9 mouse cellular contexts compared by ENCODE assay signal in the genomic region with DNA sequence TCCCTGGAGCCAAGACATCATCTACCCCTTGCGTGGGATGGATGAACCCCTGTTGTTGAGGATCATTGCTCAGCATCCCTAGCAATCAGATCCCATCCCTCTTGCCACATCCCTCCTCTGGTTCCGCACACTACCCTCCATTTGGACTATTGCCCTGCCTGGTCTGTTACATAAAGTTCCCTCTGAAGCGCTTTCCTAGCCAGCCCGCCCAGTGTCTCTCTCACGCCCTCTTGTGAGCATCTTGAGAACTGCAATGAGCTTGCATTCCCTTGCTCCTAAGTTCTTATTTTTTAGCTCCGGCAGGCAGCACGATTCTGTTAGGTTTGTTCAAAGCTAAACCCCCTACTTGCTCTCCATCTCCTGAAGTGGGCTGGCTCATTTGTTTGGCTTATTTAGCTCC. TPM values are rescaled to one million over a fixed set of nuclear protein-coding genes. Genes with fewer than 3 reads are reported as not detected.
DNase-seq lines count a peak whose midpoint lies in the region; ATAC-seq and TF ChIP-seq lines count a peak whose summit lies in the region.
"Had no signal": no experiment of that assay in that cellular context is flagged by ENCODE, and none has a peak within 500 bp of the region (broad histone marks: within the 10 kb centered on the region; RNA-seq: fewer than 3 reads in every experiment).

No protein-coding gene starts in this region.

- DNase-seq in hindbrain, embryonic 10.5 days (ENCODE audit: low spot score), result peak; percentile 60
- peak; percentile 72 for DNase-seq in adrenal gland, postnatal 14 days
- peak; percentile 42 for DNase-seq in embryo, embryonic 9.5 days (ENCODE audit: extremely low spot score)
- DNase-seq in kidney, postnatal 4 days, result peak; percentile 75 to 78
- DNase-seq in lung, embryonic 14.5 days, result peak; percentile 63
- DNase-seq in gastrocnemius, postnatal 4 days (ENCODE audit: low spot score in 2 of 2), result no peak

- no peaks in the 10 kb centered on the region for H3K4me1 ChIP-seq in hindbrain, embryonic 10.5 days (replicated peaks)
- no peaks in the 10 kb centered on the region for H3K4me1 ChIP-seq in hindbrain, embryonic 13.5 days (replicated peaks)
- H3K4me1 ChIP-seq in lung, embryonic 14.5 days (ENCODE audit: insufficient read depth), result no peaks in the 10 kb centered on the region
- H3K4me1 ChIP-seq in stomach, embryonic 16.5 days (ENCODE audit: control insufficient read depth, insufficient read depth, low read length), result no peaks in the 10 kb centered on the region

- H3K4me3 ChIP-seq in hindbrain, embryonic 10.5 days, result no peak overlapping the region
- no peak overlapping the region for H3K4me3 ChIP-seq in hindbrain, embryonic 13.5 days
- no peak overlapping the region for H3K4me3 ChIP-seq in lung, embryonic 14.5 days (ENCODE audit: low read depth, low read length)
- H3K4me3 ChIP-seq in stomach, embryonic 16.5 days (replicated peaks; ENCODE audit: low read length), result no peak overlapping the region

- 32% methylated on average over 7 of the region's 7 CpGs for WGBS in hindbrain, embryonic 10.5 days
- 33% methylated on average over 7 of the region's 7 CpGs for WGBS in hindbrain, embryonic 13.5 days
- WGBS in lung, embryonic 14.5 days, result 26% methylated on average over 7 of the region's 7 CpGs
- 28% methylated on average over 7 of the region's 7 CpGs for WGBS in stomach, embryonic 16.5 days

- no peak for ATAC-seq in hindbrain, embryonic 13.5 days (ENCODE audit: low FRiP score)
- ATAC-seq in lung, embryonic 14.5 days (ENCODE audit: insufficient read depth), result no peak
- 0 out of 2 replicates have a peak, but pooled peaks have one; percentile 7 for ATAC-seq in stomach, embryonic 16.5 days (ENCODE audit: insufficient read depth, low FRiP score)

- H3K9me3 ChIP-seq in hindbrain, embryonic 10.5 days, result no peaks in the 10 kb centered on the region
- H3K9me3 ChIP-seq in hindbrain, embryonic 13.5 days, result no peaks in the 10 kb centered on the region
- H3K9me3 ChIP-seq in lung, embryonic 14.5 days (ENCODE audit: low read depth, low read length), result no peaks in the 10 kb centered on the region
- no peaks in the 10 kb centered on the region for H3K9me3 ChIP-seq in stomach, embryonic 16.5 days (replicated peaks; ENCODE audit: control insufficient read depth, low read length)

- H3K36me3 ChIP-seq in hindbrain, embryonic 10.5 days, result no peaks in the 10 kb centered on the region
- H3K36me3 ChIP-seq in hindbrain, embryonic 13.5 days, result no peaks in the 10 kb centered on the region
- H3K36me3 ChIP-seq in lung, embryonic 14.5 days (ENCODE audit: insufficient read depth), result no peaks in the 10 kb centered on the region
- no peaks in the 10 kb centered on the region for H3K36me3 ChIP-seq in stomach, embryonic 16.5 days (ENCODE audit: control insufficient read depth, insufficient read depth, low read length)

- H3K9ac ChIP-seq in hindbrain, embryonic 13.5 days, result no peak overlapping the region
- H3K9ac ChIP-seq in lung, embryonic 14.5 days, result no peak overlapping the region
- no peak overlapping the region for H3K9ac ChIP-seq in stomach, embryonic 16.5 days (ENCODE audit: low read length)

- no peak overlapping the region for H3K4me2 ChIP-seq in hindbrain, embryonic 13.5 days
- H3K4me2 ChIP-seq in lung, embryonic 14.5 days, result no peak overlapping the region
- H3K4me2 ChIP-seq in stomach, embryonic 16.5 days (ENCODE audit: low read depth, low read length), result no peak overlapping the region

- H3K27me3 ChIP-seq in hindbrain, embryonic 10.5 days (ENCODE audit: insufficient read depth, poor library complexity, severe bottlenecking), result no peaks in the 10 kb centered on the region
- H3K27me3 ChIP-seq in hindbrain, embryonic 13.5 days, result peaks cover 16% of the 10 kb centered on the region; the same call in 1 of the 2 replicates
- H3K27me3 ChIP-seq in lung, embryonic 14.5 days (ENCODE audit: insufficient read depth, low read length), result no peaks in the 10 kb centered on the region
- H3K27me3 ChIP-seq in stomach, embryonic 16.5 days (ENCODE audit: control insufficient read depth, insufficient read depth, low read length), result no peaks in the 10 kb centered on the region

- no peak overlapping the region for H3K27ac ChIP-seq in hindbrain, embryonic 10.5 days
- no peak overlapping the region for H3K27ac ChIP-seq in hindbrain, embryonic 13.5 days
- H3K27ac ChIP-seq in lung, embryonic 14.5 days (ENCODE audit: low read depth), result no peak overlapping the region
- no peak overlapping the region for H3K27ac ChIP-seq in stomach, embryonic 16.5 days (ENCODE audit: low read length)

- TF ChIP-seq CTCF in lung, embryonic 14.5 days (IDR thresholded peaks at IDR 0.05; ENCODE audit: low read depth), result peak; percentile 78

RNA-seq across cellular contexts. Expression of a gene that starts 6.2 kb away (rescaled TPM):
- not detected in 2 replicates for polyA plus RNA-seq in hindbrain, embryonic 10.5 days (2016; fragmentation: Nextera tagmentation; extraction: Ambion mirVana)
- not detected in 2 replicates for polyA plus RNA-seq in hindbrain, embryonic 13.5 days (2015; fragmentation: Nextera tagmentation; extraction: Ambion mirVana)
- 4.6 and 11.0 TPM in 2 replicates for total RNA-seq in adrenal gland, postnatal 14 days (2021)
- 0.32 TPM in 1 of 2 replicates, not detected in the other for polyA plus RNA-seq in lung, embryonic 14.5 days (2014; fragmentation: Nextera tagmentation; extraction: Ambion mirVana)
- not detected in 2 replicates for polyA plus RNA-seq in stomach, embryonic 16.5 days (2015; fragmentation: Nextera tagmentation; extraction: Ambion mirVana)
- under 1 TPM; 0.22 to 0.91 TPM for total RNA-seq in gastrocnemius, postnatal 4 days (2021)

RNA-seq across cellular contexts. Expression of a gene that starts 10.2 kb away (rescaled TPM):
- polyA plus RNA-seq in hindbrain, embryonic 10.5 days (2016; fragmentation: Nextera tagmentation; extraction: Ambion mirVana), result not detected in 2 replicates
- 0.14 and 0.32 TPM in 2 replicates for polyA plus RNA-seq in hindbrain, embryonic 13.5 days (2015; fragmentation: Nextera tagmentation; extraction: Ambion mirVana)
- 0.44 TPM in 1 of 2 replicates, not detected in the other for total RNA-seq in adrenal gland, postnatal 14 days (2021)
- polyA plus RNA-seq in lung, embryonic 14.5 days (2014; fragmentation: Nextera tagmentation; extraction: Ambion mirVana), result 0.11 TPM in 1 of 2 replicates, not detected in the other
- polyA plus RNA-seq in stomach, embryonic 16.5 days (2015; fragmentation: Nextera tagmentation; extraction: Ambion mirVana), result not detected in 2 replicates
- total RNA-seq in gastrocnemius, postnatal 4 days (2021), result not detected
- polyA plus RNA-seq: large intestine, adult 2 months had no signal

RNA-seq across cellular contexts. Expression of a gene that starts 34.0 kb away (rescaled TPM):
- 0.14 TPM in 1 of 2 replicates, not detected in the other for polyA plus RNA-seq in hindbrain, embryonic 10.5 days (2016; fragmentation: Nextera tagmentation; extraction: Ambion mirVana)
- not detected in 2 replicates for polyA plus RNA-seq in hindbrain, embryonic 13.5 days (2015; fragmentation: Nextera tagmentation; extraction: Ambion mirVana)
- not detected in 2 replicates for total RNA-seq in adrenal gland, postnatal 14 days (2021)
- polyA plus RNA-seq in lung, embryonic 14.5 days (2014; fragmentation: Nextera tagmentation; extraction: Ambion mirVana), result not detected in 2 replicates
- not detected in 2 replicates for polyA plus RNA-seq in stomach, embryonic 16.5 days (2015; fragmentation: Nextera tagmentation; extraction: Ambion mirVana)
- total RNA-seq in gastrocnemius, postnatal 4 days (2021), result not detected
- polyA plus RNA-seq: large intestine, adult 2 months had no signal

RNA-seq across cellular contexts. Expression of a gene that starts 41.1 kb away (rescaled TPM):
- not detected in 2 replicates for polyA plus RNA-seq in hindbrain, embryonic 10.5 days (2016; fragmentation: Nextera tagmentation; extraction: Ambion mirVana)
- not detected in 2 replicates for polyA plus RNA-seq in hindbrain, embryonic 13.5 days (2015; fragmentation: Nextera tagmentation; extraction: Ambion mirVana)
- total RNA-seq in adrenal gland, postnatal 14 days (2021), result not detected in 2 replicates
- not detected in 2 replicates for polyA plus RNA-seq in lung, embryonic 14.5 days (2014; fragmentation: Nextera tagmentation; extraction: Ambion mirVana)
- polyA plus RNA-seq in stomach, embryonic 16.5 days (2015; fragmentation: Nextera tagmentation; extraction: Ambion mirVana), result not detected in 2 replicates
- total RNA-seq in gastrocnemius, postnatal 4 days (2021), result not detected
- polyA plus RNA-seq: large intestine, adult 2 months had no signal

RNA-seq across cellular contexts. Expression of a gene that starts 54.0 kb away (rescaled TPM):
- not detected in 2 replicates for polyA plus RNA-seq in hindbrain, embryonic 10.5 days (2016; fragmentation: Nextera tagmentation; extraction: Ambion mirVana)
- polyA plus RNA-seq in hindbrain, embryonic 13.5 days (2015; fragmentation: Nextera tagmentation; extraction: Ambion mirVana), result not detected in 2 replicates
- total RNA-seq in adrenal gland, postnatal 14 days (2021), result not detected in 2 replicates
- not detected in 2 replicates for polyA plus RNA-seq in lung, embryonic 14.5 days (2014; fragmentation: Nextera tagmentation; extraction: Ambion mirVana)
- polyA plus RNA-seq in stomach, embryonic 16.5 days (2015; fragmentation: Nextera tagmentation; extraction: Ambion mirVana), result 1.1 and 1.2 TPM in 2 replicates
- not detected for total RNA-seq in gastrocnemius, postnatal 4 days (2021)

Comparison
In these comparisons a context has a peak if more than half of its experiments do, and no peak if none do; other contexts are left out.
1. DNase-seq: peak in hindbrain, embryonic 10.5 days (single experiment), adrenal gland, postnatal 14 days (single experiment), embryo, embryonic 9.5 days (single experiment), kidney, postnatal 4 days (2 of 2) and lung, embryonic 14.5 days (single experiment); none in gastrocnemius, postnatal 4 days (0 of 2).